Mouse (Mus musculus) cerebellum, adult 9-10 months (tissue): Measurements from ENCODE around the gene 1700025F22Rik.
A peak's percentile ranks its signal among the peaks of the same experiment; 100 is the strongest.
"Not testable (repeated sequence)": the region's sequence is repeated elsewhere in the genome, so short reads cannot be mapped to it uniquely, and the experiment has no call there.

ENCODE experiments used
- DNase-seq: peaks from one replicate; pipeline ENCODE4 v3.0.0; 2022

Gene 1700025F22Rik

DNA sequence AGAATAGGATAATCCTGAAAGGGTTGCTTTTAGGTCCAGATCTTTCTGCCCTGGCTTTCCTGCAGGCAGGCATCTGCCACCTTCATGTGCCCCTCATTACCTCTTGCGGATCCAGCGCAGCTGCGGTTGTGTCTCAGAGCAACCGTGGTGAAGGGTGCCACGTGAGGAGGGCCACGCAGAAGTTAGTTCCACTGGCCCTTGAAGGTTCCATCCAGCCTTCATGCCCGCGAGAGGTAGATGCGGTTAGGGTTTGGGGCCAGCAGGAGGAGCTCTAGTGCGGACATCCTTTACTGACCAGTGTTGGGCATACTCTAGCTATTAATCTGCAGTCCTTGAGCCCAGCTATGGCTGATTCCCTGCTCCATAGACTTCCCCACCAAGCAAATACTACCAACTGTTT lies at the start of gene 1700025F22Rik:
TSS of gene 1700025F22Rik (minus strand) at position 149 of the 400 bp plus-strand sequence.
- DNase-seq = no peak

DNA sequence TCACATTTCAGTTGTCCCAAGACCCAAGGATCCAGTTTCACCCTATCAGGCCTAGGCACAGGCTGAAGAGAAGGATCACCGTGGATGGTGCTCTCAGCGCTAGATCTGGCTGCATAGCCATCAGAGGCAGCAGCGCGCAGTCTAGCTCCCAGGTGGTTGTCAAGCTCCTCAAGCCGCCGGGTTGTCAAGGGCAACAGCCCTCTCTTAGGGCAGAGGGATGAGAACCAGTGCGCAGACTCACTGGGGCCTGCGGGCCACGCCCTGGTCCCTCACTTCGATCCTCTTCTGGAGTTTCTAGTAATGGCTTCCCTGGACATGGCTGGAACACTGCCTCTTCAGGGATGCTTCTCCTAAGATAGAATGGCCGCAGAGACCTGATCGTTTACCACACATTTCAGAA lies 31.4 kb upstream of the 1700025F22Rik start, which contains the start of gene Ms4a13:
TSS of gene Ms4a13 (minus strand) at position 192 of the 400 bp plus-strand sequence.
- DNase-seq = no peak

DNA sequence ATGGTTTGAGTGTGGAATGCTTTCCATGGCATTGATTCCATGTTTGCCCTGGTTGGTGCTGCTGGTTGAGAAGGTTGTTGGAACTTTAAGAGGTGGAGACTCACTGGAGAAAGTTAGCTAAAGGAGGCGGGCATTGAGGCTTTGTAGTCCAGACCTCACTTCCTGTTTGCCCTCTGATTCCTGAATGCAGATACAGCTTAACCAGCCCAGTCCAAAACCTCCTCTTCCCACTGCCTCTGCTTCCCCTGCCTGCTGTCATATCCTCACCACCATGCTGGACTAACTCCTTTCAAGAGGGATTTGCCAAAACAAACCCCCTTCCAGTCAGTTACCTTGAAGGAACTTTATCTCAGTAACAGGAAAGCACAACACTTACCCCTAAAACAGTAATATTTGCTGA lies 27.4 kb upstream of the 1700025F22Rik start:
- DNase-seq = no peak

DNA sequence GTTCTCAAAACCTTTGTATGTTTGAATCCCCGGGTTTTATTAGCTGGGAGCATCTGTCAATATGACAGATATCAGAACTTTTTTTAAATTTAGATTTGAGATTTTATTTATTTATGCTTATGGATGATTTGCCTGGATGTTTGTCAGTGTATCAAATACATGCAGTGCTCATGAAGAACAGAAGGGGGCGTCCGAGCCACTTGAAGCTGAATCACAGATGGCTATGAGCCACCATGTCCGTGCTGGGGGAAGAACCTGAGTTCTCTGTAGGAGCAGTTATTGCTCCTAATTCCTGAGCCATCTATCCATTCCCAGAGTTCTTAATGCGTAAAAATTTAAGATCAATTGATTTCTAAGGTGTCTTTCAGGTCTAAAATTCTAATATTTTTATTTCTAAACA lies 19.0 kb upstream of the 1700025F22Rik start:
- DNase-seq = no peak

DNA sequence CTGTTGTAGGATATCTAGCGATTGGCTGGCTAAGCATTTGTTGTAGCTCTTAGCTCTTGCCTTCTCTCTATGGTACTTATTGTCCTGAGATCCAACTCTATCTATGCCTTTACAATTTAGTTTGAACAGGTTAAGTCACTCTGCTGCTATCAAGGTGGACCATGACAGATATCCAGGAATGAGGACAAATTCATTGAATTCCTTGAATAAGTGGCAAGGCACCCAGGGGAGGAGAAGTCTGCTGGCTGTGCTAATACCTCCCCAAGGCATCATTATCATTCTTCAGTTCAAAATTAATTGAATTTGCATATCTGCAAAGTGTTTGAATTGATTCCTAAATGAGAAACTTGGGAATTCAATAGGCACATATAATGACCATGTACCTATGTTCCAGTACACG lies 12.3 kb upstream of the 1700025F22Rik start:
- no peak for DNase-seq

DNA sequence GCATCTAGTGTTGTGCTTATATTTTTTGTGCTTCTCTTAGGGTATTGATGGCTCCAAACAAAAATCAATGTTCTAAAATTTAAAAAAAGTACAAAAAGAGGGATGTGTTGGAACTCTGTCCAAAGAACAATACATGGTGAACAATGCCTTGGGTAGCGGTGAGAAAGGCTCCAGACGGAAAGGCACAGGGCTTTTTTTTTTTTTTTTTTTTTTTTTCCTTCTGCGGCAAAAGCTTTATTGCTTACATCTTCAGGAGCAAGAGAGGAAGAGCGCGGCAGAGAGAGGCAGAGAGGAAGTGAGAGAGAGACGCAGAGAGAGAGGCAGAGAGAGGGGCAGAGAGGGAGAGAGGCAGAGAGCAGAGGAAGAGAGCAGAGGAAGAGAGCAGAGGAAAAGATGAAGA lies 7.2 kb downstream of the 1700025F22Rik start:
- DNase-seq = not testable (repeated sequence)

DNA sequence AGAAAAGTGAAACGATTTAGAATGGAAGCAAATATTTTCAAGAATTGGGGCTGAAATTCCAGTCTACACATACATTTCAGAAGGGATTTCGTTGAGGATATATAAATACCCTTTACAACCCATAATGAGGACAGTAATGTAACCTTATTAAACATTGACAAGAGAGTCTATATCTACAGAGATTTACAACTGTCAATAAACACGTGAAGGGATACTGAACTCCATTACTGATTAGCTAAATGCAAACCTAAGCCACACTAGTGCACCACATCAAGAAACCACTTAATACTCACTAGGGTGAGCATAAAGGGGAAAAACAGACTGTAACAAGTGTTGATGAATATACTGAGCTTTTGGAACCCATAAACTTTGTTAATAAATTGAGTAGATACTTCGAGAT lies 29.8 kb downstream of the 1700025F22Rik start:
- DNase-seq = no peak

DNA sequence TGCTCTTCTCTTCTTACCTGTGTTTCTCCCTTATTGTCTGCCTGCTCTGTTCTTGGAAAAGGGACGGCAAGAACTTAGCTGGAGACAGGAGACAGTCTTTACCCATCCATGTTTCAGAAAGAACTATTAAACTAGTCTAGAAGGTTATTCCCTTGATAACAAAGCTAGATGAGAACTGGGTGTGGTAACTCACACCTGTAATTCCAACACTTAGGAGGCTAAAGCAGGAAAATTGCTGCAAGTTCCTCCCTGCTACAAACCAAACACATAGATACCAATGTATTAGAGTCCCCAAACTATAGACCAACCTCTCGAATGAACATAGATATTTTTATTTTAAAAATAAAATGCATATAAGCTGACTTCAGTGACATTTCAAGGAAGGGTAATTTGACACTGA lies 30.3 kb downstream of the 1700025F22Rik start:
- DNase-seq = no peak

DNA sequence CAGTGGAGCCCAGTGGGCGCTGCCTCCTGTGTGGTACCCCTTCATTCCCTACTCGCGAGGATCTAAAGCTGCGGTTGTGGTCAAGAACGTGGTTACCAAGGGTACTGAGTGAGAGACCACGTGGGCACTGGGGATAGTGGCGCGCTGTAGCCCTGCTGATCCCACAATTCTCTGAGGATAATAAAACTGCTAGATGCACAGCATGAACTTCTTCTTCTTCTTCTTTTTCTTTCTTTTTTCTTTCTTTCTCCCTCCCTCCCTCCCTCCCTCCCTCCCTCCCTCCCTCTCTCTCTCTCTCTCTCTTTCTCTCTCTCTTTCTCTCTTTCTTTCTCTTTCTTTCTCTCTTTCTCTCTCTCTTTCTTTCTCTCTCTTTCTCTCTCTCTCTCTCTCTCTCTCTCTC lies 34.3 kb downstream of the 1700025F22Rik start, which contains the start of gene 1700017D01Rik:
TSS of gene 1700017D01Rik (minus strand) at position 101 of the 400 bp plus-strand sequence.
- DNase-seq = not testable (repeated sequence)

DNA sequence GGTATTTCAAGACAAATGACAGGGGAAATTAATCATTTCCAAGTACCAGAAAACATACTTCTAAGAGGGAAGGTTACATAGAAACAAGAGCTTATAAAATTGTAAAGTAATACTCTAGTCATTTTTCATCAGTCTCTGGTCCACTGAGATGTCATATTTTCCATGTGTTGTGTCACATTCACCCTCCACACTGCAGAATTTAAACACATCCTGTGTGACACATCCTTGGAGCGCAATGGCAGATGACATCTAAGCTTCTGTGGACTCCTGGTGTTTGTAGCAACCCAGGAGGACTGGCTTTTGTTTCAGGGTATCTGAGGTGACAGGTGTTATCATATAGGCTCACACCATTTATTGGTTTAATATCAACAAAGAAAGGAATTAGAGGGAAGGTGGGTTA lies 35.4 kb downstream of the 1700025F22Rik start:
- DNase-seq = no peak

DNA sequence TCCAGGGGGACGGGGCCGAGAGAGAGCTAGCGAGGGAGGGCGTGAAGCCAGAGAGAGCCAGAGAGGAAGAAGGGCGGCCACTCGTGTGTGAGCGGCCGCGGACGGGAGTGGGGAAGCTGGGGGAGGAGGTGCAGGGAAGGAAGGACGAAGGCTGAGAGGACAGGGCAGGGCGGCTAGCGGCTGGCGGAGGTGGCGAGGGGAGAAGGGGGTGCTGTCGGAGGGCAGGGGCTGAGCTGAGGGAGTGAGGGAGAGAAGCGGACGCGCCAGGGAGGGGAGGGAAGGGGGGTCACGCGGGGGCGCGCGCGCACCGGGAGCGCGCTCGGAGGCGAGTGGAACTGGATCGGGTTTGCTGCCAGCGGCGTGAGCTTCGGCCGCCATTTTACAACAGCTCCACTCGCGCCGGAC lies 44.1 kb downstream of the 1700025F22Rik start:
- DNase-seq = peak; percentile 20

DNA sequence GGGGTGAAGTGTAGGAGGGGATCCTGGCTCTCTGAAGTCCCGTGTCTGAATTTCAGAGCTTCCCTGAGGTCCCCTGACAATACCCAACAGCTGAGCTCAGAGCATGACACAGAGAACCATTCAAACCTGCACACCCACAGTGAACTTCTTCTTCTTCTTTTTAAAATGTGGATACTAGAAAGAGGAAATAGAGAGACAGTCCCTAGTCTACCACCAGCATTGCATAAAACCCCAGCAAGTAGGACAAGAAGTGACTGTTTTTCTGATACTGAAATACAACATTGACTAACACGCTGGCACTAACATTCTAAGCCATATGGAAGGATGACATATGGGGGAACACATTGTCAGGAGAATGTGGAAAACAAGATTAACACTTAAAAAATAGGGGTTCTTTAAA lies 45.8 kb downstream of the 1700025F22Rik start:
- no peak for DNase-seq

DNA sequence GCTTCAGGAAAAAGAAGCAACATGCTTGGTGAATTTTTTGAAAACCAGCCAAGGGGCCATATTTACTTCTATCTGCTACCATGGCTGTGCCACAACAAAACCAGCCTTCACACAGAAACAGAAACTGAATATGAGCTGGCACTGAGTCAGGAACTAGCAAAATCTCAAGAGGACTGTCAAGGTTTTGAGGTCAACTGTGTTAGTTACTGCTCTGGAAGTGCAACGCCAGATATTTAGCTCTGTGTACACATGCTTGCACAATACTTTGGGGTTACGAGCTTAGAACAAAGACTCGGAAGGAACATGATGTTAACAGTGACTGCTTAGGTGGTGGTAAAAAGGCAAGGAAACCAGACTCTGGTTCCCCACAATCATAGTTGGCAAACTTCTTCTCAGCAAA lies 57.4 kb downstream of the 1700025F22Rik start:
- no peak for DNase-seq

DNA sequence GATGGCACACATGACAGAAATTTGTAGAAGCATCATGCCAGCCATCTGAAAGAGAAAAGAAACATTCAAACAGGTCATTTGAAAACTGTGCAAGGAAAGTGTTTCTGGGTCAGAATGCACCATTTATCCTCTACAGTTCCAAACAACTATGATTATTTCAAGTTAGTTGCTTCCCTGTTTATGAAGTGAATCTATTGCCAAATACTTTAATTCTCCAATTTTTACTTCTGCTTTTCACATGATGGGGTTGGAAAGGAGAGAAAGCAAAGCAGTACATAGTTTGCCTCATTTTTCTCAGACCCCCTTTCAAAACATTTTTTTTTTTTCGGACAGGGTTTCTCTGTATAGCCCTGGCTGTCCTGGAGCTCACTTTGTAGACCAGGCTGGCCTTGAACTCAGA lies 63.2 kb downstream of the 1700025F22Rik start:
- no peak for DNase-seq

DNA sequence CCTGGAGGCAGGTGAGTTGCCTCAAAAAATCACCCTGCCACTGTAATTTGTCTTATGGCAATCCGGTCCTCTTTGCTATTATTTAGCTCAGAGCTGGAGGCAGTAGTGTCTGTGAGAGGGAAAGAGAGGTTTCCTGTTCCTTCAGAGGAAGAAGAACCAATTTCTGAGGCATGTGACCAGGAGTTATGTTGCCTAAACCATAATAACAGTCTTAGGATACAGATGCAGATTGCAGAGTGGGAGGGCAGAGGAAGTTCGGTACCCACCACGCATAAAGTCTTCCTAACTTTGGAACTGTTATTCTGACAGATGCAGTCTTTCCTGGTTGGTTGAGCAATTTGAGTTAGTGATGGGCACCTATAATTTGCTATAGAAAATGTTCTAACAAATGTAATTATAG lies 66.7 kb downstream of the 1700025F22Rik start:
- no peak for DNase-seq

DNA sequence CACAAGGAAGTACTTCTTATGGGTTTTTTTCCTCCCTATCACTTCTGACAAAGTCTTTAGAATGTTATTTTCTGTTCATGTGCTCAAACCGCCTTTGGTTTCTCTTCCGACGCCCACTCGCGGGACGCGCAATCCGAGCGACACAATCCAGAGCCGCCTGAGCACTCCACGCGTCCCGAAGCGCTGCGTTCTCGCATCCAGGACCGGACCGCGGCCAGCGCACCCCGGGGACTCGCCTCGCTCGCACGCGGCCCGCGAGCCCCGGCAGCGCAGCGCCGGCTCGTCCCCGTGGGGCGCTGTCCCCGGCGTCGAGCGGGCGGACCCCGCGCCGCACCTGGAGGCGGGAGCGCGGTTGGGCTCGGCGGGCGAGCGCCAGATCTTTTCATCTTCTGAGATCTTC lies 73.0 kb downstream of the 1700025F22Rik start:
- not testable (repeated sequence) for DNase-seq
